Mouse (Mus musculus): Measurements from ENCODE around the gene Fcgr1.

GRCm38 (mm10) chr3:96254683-96255355, 39.0 kb downstream of the Fcgr1 start:
- TF ChIP-seq POLR2A (IDR thresholded peaks at IDR 0.05; ENCODE audit: extremely low read depth, insufficient read depth, low read length) (no peak), CTCF (IDR thresholded peaks at IDR 0.05; ENCODE audit: low read depth, low read length) (no peak)
